Mouse (Mus musculus): ENCODE results near the gene Impdh2. TPM values are rescaled to one million over a fixed set of nuclear protein-coding genes. Genes with fewer than 3 reads are reported as not detected.
A peak's percentile ranks its signal among the peaks of the same experiment; 100 is the strongest.
"Not testable (repeated sequence)": the region's sequence is repeated elsewhere in the genome, so short reads cannot be mapped to it uniquely, and the experiment has no call there.

Gene Impdh2
- polyA plus RNA-seq, 1 experiment from 2014 or later, result 49.5 TPM

- no peaks in the 10 kb centered on the region for H3K36me3 ChIP-seq (replicated peaks; ENCODE audit: insufficient read depth, low read length)
- peak; percentile 50 for DNase-seq
- peak within 1 kb of the TSS; percentile 53 for H3K4me3 ChIP-seq (ENCODE audit: low read depth, low read length)
- H3K27ac ChIP-seq (ENCODE audit: low read depth), result no peak within 1 kb of the TSS
- peak; percentile 69 for ATAC-seq
- no peaks in the 10 kb centered on the region for H3K9me3 ChIP-seq (ENCODE audit: low read length)
- no peaks in the 10 kb centered on the region for H3K27me3 ChIP-seq (ENCODE audit: insufficient read depth, low read length)
- H3K4me1 ChIP-seq (ENCODE audit: insufficient read depth), result peaks cover 10% of the 10 kb centered on the region; the same call in 1 of the 2 replicates
- H3K9ac ChIP-seq (replicated peaks), result peak within 1 kb of the TSS; percentile 57
- TF ChIP-seq CTCF (IDR thresholded peaks at IDR 0.05; ENCODE audit: low read depth), result no peak
- no peak for TF ChIP-seq EP300 (IDR thresholded peaks at IDR 0.05; ENCODE audit: low read depth)
- H3K4me2 ChIP-seq (ENCODE audit: low read depth, low read length), result peak within 1 kb of the TSS; percentile 84
- 7% methylated on average over 67 of the region's 69 CpGs for WGBS (ENCODE audit: insufficient replicate concordance)
These were observed 37.1 kb downstream of the Impdh2 start, which contains the start of gene P4htm for GRCm38 (mm10) chr9:108596998-108597764. TSS of gene P4htm (minus strand) at chr9:108597667.

GRCm38 (mm10) chr9:108599021-108599566 is 39.0 kb downstream of the Impdh2 start:
- H3K4me1 ChIP-seq (ENCODE audit: insufficient read depth), result peaks cover 10% of the 10 kb centered on the region; the same call in 1 of the 2 replicates
- TF ChIP-seq EP300 (IDR thresholded peaks at IDR 0.05; ENCODE audit: low read depth) (no peak), CTCF (IDR thresholded peaks at IDR 0.05; ENCODE audit: low read depth) (no peak)
- no peak overlapping the region for H3K4me3 ChIP-seq (ENCODE audit: low read depth, low read length)
- DNase-seq (no peak), ATAC-seq (no peak)
- H3K4me2 ChIP-seq (ENCODE audit: low read depth, low read length), result no peak overlapping the region
- H3K27ac ChIP-seq (ENCODE audit: low read depth), result no peak overlapping the region
- no peaks in the 10 kb centered on the region for H3K9me3 ChIP-seq (ENCODE audit: low read length)
- H3K36me3 ChIP-seq (replicated peaks; ENCODE audit: insufficient read depth, low read length), result peaks cover 13% of the 10 kb centered on the region
- 73% methylated on average over 4 of the region's 4 CpGs for WGBS (ENCODE audit: insufficient replicate concordance)
- H3K9ac ChIP-seq (replicated peaks), result no peak overlapping the region
- H3K27me3 ChIP-seq (ENCODE audit: insufficient read depth, low read length), result no peaks in the 10 kb centered on the region

GRCm38 (mm10) chr9:108600011-108600410 is 39.9 kb downstream of the Impdh2 start:
- Histone ChIP-seq H3K9ac (replicated peaks) (no peak overlapping the region), H3K36me3 (replicated peaks; ENCODE audit: insufficient read depth, low read length) (peaks cover 21% of the 10 kb centered on the region), H3K4me3 (ENCODE audit: low read depth, low read length) (no peak overlapping the region), H3K27me3 (ENCODE audit: insufficient read depth, low read length) (no peaks in the 10 kb centered on the region), H3K4me2 (ENCODE audit: low read depth, low read length) (no peak overlapping the region), H3K27ac (ENCODE audit: low read depth) (no peak overlapping the region), H3K9me3 (ENCODE audit: low read length) (no peaks in the 10 kb centered on the region), H3K4me1 (ENCODE audit: insufficient read depth) (peaks cover 10% of the 10 kb centered on the region; the same call in 1 of the 2 replicates)
- WGBS (ENCODE audit: insufficient replicate concordance), result 57% methylated on average over 2 of the region's 2 CpGs
- TF ChIP-seq EP300 (IDR thresholded peaks at IDR 0.05; ENCODE audit: low read depth) (no peak), CTCF (IDR thresholded peaks at IDR 0.05; ENCODE audit: low read depth) (no peak)
- DNase-seq (no peak), ATAC-seq (no peak)

GRCm38 (mm10) chr9:108601986-108602385 is 41.9 kb downstream of the Impdh2 start:
- H3K36me3 ChIP-seq (replicated peaks; ENCODE audit: insufficient read depth, low read length), result peaks cover 38% of the 10 kb centered on the region
- no peak for TF ChIP-seq CTCF (IDR thresholded peaks at IDR 0.05; ENCODE audit: low read depth)
- no peaks in the 10 kb centered on the region for H3K9me3 ChIP-seq (ENCODE audit: low read length)
- no peaks in the 10 kb centered on the region for H3K27me3 ChIP-seq (ENCODE audit: insufficient read depth, low read length)
- ATAC-seq (no peak), DNase-seq (no peak)
- H3K27ac ChIP-seq (ENCODE audit: low read depth), result no peak overlapping the region
- WGBS (ENCODE audit: insufficient replicate concordance), result 69% methylated on average over 4 of the region's 4 CpGs
- peaks cover 10% of the 10 kb centered on the region; the same call in 1 of the 2 replicates for H3K4me1 ChIP-seq (ENCODE audit: insufficient read depth)
- H3K4me2 ChIP-seq (ENCODE audit: low read depth, low read length), result no peak overlapping the region
- no peak overlapping the region for H3K9ac ChIP-seq (replicated peaks)
- no peak overlapping the region for H3K4me3 ChIP-seq (ENCODE audit: low read depth, low read length)

GRCm38 (mm10) chr9:108607929-108608328 is 47.8 kb downstream of the Impdh2 start:
- not testable (repeated sequence) for ATAC-seq; H3K27ac ChIP-seq (ENCODE audit: low read depth)

GRCm38 (mm10) chr9:108608889-108609288 is 48.8 kb downstream of the Impdh2 start:
- peaks cover 81% of the 10 kb centered on the region for H3K36me3 ChIP-seq (replicated peaks; ENCODE audit: insufficient read depth, low read length)

More at GRCm38 (mm10) chr9:108607929-108608328, 47.8 kb downstream of the Impdh2 start:
- 66% methylated on average over 5 of the region's 5 CpGs for WGBS (ENCODE audit: insufficient replicate concordance)
- H3K9me3 ChIP-seq (ENCODE audit: low read length); H3K4me3 ChIP-seq (ENCODE audit: low read depth, low read length); H3K27me3 ChIP-seq (ENCODE audit: insufficient read depth, low read length); H3K4me2 ChIP-seq (ENCODE audit: low read depth, low read length); H3K4me1 ChIP-seq (ENCODE audit: insufficient read depth); H3K9ac ChIP-seq (replicated peaks): not testable (repeated sequence)
- DNase-seq, result peak; percentile 29
- peaks cover 83% of the 10 kb centered on the region for H3K36me3 ChIP-seq (replicated peaks; ENCODE audit: insufficient read depth, low read length)

More at GRCm38 (mm10) chr9:108608889-108609288, 48.8 kb downstream of the Impdh2 start:
- H3K9me3 ChIP-seq (ENCODE audit: low read length), result no peaks in the 10 kb centered on the region
- ATAC-seq (no peak), DNase-seq (no peak)
- no peaks in the 10 kb centered on the region for H3K27me3 ChIP-seq (ENCODE audit: insufficient read depth, low read length)
- 76% methylated on average over 4 of the region's 4 CpGs for WGBS (ENCODE audit: insufficient replicate concordance)
- H3K9ac ChIP-seq (replicated peaks), result no peak overlapping the region
- no peak overlapping the region for H3K4me2 ChIP-seq (ENCODE audit: low read depth, low read length)
- H3K27ac ChIP-seq (ENCODE audit: low read depth), result no peak overlapping the region
- H3K4me1 ChIP-seq (ENCODE audit: insufficient read depth), result no peaks in the 10 kb centered on the region
- TF ChIP-seq CTCF (IDR thresholded peaks at IDR 0.05; ENCODE audit: low read depth) (no peak), EP300 (IDR thresholded peaks at IDR 0.05; ENCODE audit: low read depth) (no peak)
- no peak overlapping the region for H3K4me3 ChIP-seq (ENCODE audit: low read depth, low read length)

Data from liver, postnatal 0 days (tissue).